Mouse (Mus musculus): ENCODE data around the gene Zscan10.

Zscan10 gene

GRCm38 (mm10) chr17:23600641-23601622 is at the start of gene Zscan10:
TSS of gene Zscan10 (plus strand) at chr17:23600856.
- no peak for DNase-seq

GRCm38 (mm10) chr17:23550856-23551255 is 49.8 kb upstream of the Zscan10 start:
- DNase-seq: no peak

GRCm38 (mm10) chr17:23551416-23551815 is 49.2 kb upstream of the Zscan10 start:
- DNase-seq: no peak

GRCm38 (mm10) chr17:23551963-23552362 is 48.7 kb upstream of the Zscan10 start:
- DNase-seq: no peak

- no peak for DNase-seq
These were observed 47.6 kb upstream of the Zscan10 start for GRCm38 (mm10) chr17:23552896-23553633.

- no peak for DNase-seq
These were observed 47.0 kb upstream of the Zscan10 start for GRCm38 (mm10) chr17:23553634-23554120.

GRCm38 (mm10) chr17:23554321-23554720 is 46.3 kb upstream of the Zscan10 start:
- DNase-seq: no peak

GRCm38 (mm10) chr17:23555243-23555916 is 45.3 kb upstream of the Zscan10 start:
- no peak for DNase-seq

GRCm38 (mm10) chr17:23559767-23560166 is 40.9 kb upstream of the Zscan10 start:
- DNase-seq: peak; percentile 64

- DNase-seq: peak; percentile 95
These were observed 36.9 kb upstream of the Zscan10 start, which contains the start of gene Zfp213 for GRCm38 (mm10) chr17:23563595-23564367. TSS of gene Zfp213 (minus strand) at chr17:23564238.

- no peak for DNase-seq
These were observed 36.3 kb upstream of the Zscan10 start for GRCm38 (mm10) chr17:23564368-23564715.

- DNase-seq: no peak
These were observed 33.9 kb upstream of the Zscan10 start for GRCm38 (mm10) chr17:23566787-23567186.

- no peak for DNase-seq
These were observed 32.3 kb upstream of the Zscan10 start for GRCm38 (mm10) chr17:23568370-23568769.

GRCm38 (mm10) chr17:23570017-23570416 is 30.6 kb upstream of the Zscan10 start:
- DNase-seq: no peak

GRCm38 (mm10) chr17:23571084-23571483 is 29.6 kb upstream of the Zscan10 start:
- no peak for DNase-seq

GRCm38 (mm10) chr17:23572059-23572458 is 28.6 kb upstream of the Zscan10 start:
- no peak for DNase-seq

- DNase-seq: no peak
These were observed 26.5 kb upstream of the Zscan10 start for GRCm38 (mm10) chr17:23574130-23574529.

GRCm38 (mm10) chr17:23575951-23576552 is 24.6 kb upstream of the Zscan10 start:
- DNase-seq: no peak

GRCm38 (mm10) chr17:23584786-23585185 is 15.9 kb upstream of the Zscan10 start:
- DNase-seq: no peak

GRCm38 (mm10) chr17:23585721-23586491 is 14.8 kb upstream of the Zscan10 start:
- peak; percentile 65 for DNase-seq

GRCm38 (mm10) chr17:23587253-23587652 is 13.4 kb upstream of the Zscan10 start:
- no peak for DNase-seq
